In the genomic region with DNA sequence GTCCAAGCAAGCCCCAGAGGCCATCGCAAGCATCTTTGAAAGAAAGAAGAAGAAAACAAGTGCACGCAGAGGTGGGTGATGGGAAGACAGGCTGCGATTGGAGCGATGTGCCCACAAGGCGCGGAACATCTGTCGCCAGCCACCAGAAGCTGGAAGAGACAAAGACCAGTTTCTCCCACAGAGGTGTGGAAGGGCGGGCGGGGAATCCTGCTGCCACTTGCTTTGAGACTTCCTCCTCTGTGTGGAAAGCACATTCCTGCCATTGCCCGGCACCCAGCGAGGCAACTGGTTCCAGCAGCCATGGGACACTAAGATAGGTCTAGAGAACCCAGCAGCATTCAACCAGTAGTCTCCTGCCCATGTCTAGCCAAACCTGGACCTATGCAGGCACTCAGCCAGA, we compare ENCODE assay signal across 16 mouse cellular contexts. TPM values are rescaled to one million over a fixed set of nuclear protein-coding genes. Genes with fewer than 3 reads are reported as not detected.
A peak's percentile ranks its signal among the peaks of the same experiment; 100 is the strongest.
DNase-seq lines count a peak whose midpoint lies in the region; ATAC-seq lines count a peak whose summit lies in the region.
"Had no signal": no experiment of that assay in that cellular context is flagged by ENCODE, and none has a peak within 500 bp of the region (broad histone marks: within the 10 kb centered on the region; RNA-seq: fewer than 3 reads in every experiment).

No protein-coding gene starts in this region.

- no peaks in the 10 kb centered on the region for H3K9me3 ChIP-seq in heart, embryonic 15.5 days (replicated peaks)
- no peaks in the 10 kb centered on the region for H3K9me3 ChIP-seq in limb, embryonic 12.5 days
- H3K9me3 ChIP-seq: embryonic facial prominence, embryonic 12.5 days had no signal

- H3K27me3 ChIP-seq in heart, embryonic 15.5 days = 0 out of 2 replicates have a peak, but pooled peaks cover 3% of the 10 kb centered on the region
- peaks cover 16% of the 10 kb centered on the region for H3K27me3 ChIP-seq in limb, embryonic 12.5 days

- no peak overlapping the region for H3K4me3 ChIP-seq in heart, embryonic 15.5 days
- H3K4me3 ChIP-seq in limb, embryonic 12.5 days (replicated peaks) = no peak overlapping the region
- H3K4me3 ChIP-seq: embryonic facial prominence, embryonic 12.5 days had no signal

- H3K4me2 ChIP-seq in heart, embryonic 15.5 days = no peak overlapping the region
- no peak overlapping the region for H3K4me2 ChIP-seq in limb, embryonic 12.5 days
- H3K4me2 ChIP-seq: embryonic facial prominence, embryonic 12.5 days had no signal

- H3K27ac ChIP-seq in heart, embryonic 15.5 days = peak overlapping the region; percentile 66; the same call in 1 of the 2 replicates
- 0 out of 2 replicates have a peak overlapping the region, but pooled peaks have one; percentile 30 for H3K27ac ChIP-seq in limb, embryonic 12.5 days
- H3K27ac ChIP-seq: embryonic facial prominence, embryonic 12.5 days; hindbrain, postnatal 0 days had no signal

- no peak for ATAC-seq in heart, embryonic 15.5 days (replicated peaks; ENCODE audit: insufficient number of reproducible peaks, insufficient read depth, low FRiP score, low read depth)
- no peak for ATAC-seq in limb, embryonic 12.5 days (ENCODE audit: insufficient number of reproducible peaks, insufficient read depth, low FRiP score, low TSS enrichment, low read depth)
- ATAC-seq: CD4-positive, CD25-positive, alpha-beta regulatory T cell, adult 4 months; forebrain, postnatal 0 days; lung, postnatal 0 days; midbrain, embryonic 16.5 days had no signal

- 54% methylated on average over 11 of the region's 11 CpGs for WGBS in heart, embryonic 15.5 days
- 67% methylated on average over 11 of the region's 11 CpGs for WGBS in limb, embryonic 12.5 days

- intact Hi-C loops in gastrocnemius, postnatal 14 days (cut with DNase I; ENCODE audit: low total_unique reads) = no loop called here

- no peaks in the 10 kb centered on the region for H3K36me3 ChIP-seq in heart, embryonic 15.5 days
- no peaks in the 10 kb centered on the region for H3K36me3 ChIP-seq in limb, embryonic 12.5 days
- H3K36me3 ChIP-seq: embryonic facial prominence, embryonic 12.5 days had no signal

- no peak for DNase-seq in heart, adult 8-10 months (ENCODE audit: low spot score)
- DNase-seq in urinary bladder, postnatal 14 days (ENCODE audit: low spot score) = peak; percentile 24
- no peak for DNase-seq in urinary bladder, postnatal 25 days (ENCODE audit: low spot score)
- DNase-seq in natural killer cell, adult 2 months (ENCODE audit: low spot score in 2 of 2) = no peak
- no peak for DNase-seq in gastrocnemius, postnatal 14 days
- DNase-seq: cerebellum, adult 9-11 months; forebrain, postnatal 0 days; heart, adult 18-20 months; right cerebral cortex, postnatal 14 days had no signal

- no peak overlapping the region for H3K9ac ChIP-seq in heart, embryonic 15.5 days
- no peak overlapping the region for H3K9ac ChIP-seq in limb, embryonic 12.5 days (replicated peaks)
- H3K9ac ChIP-seq: embryonic facial prominence, embryonic 12.5 days; forebrain, postnatal 0 days had no signal

- H3K4me1 ChIP-seq in heart, embryonic 15.5 days (replicated peaks) = peaks cover 44% of the 10 kb centered on the region
- peaks cover 51% of the 10 kb centered on the region for H3K4me1 ChIP-seq in limb, embryonic 12.5 days (replicated peaks)

RNA-seq across cellular contexts. Expression of a gene that starts 32.2 kb away (rescaled TPM):
- 119 and 127 TPM in 2 replicates for polyA plus RNA-seq in heart, embryonic 15.5 days (2015; fragmentation: Nextera tagmentation; extraction: Ambion mirVana)
- 10 to 100 TPM; 12.6 to 22.5 (median 14.9) TPM for total RNA-seq in heart, adult 8-10 months (2022)
- 98.1 and 100 TPM in 2 replicates for polyA plus RNA-seq in limb, embryonic 12.5 days (2016; fragmentation: Nextera tagmentation; extraction: Ambion mirVana)
- total RNA-seq in gastrocnemius, postnatal 14 days (2021) = 1 to 10 TPM; 4.8 to 6.6 TPM
